Mouse (Mus musculus) neural tube, embryonic 11.5 days (tissue): ENCODE measurements around the gene Gm36028. TPM values are rescaled to one million over a fixed set of nuclear protein-coding genes. Genes with fewer than 3 reads are reported as not detected.

Experiments
- ATAC-seq: fragments of 200-750 bp; cut with Nextera tagmentation; 2 replicates; pipeline ENCODE4 v1.8.0; 2017; ENCODE audit warnings: moderate number of reproducible peaks, mild to moderate bottlenecking, moderate TSS enrichment, moderate library complexity; ENCODE audit not compliant: insufficient read depth, low FRiP score, low TSS enrichment
- DNase-seq: peaks from one replicate; pipeline ENCODE4 v3.0.0-alpha.2; 2015; ENCODE audit warnings: low spot score
- H3K27ac ChIP-seq: fragments of 300-500 bp; sonication (generic); 2 replicates; pipeline ENCODE4 v1.5.1; 2014; ENCODE audit warnings: low read depth, mild to moderate bottlenecking, low read length
- H3K27me3 ChIP-seq: fragments of 300-500 bp; sonication (generic); 2 replicates; pipeline ENCODE4 v1.6.1; 2014; ENCODE audit warnings: mild to moderate bottlenecking, low read length, mixed read lengths; ENCODE audit not compliant: control insufficient read depth, insufficient read depth
- H3K36me3 ChIP-seq: fragments of 300-500 bp; sonication (generic); 2 replicates; pipeline ENCODE4 v1.6.1; 2014; ENCODE audit warnings: mild to moderate bottlenecking, low read length, moderate library complexity, mixed read lengths; ENCODE audit not compliant: control insufficient read depth, insufficient read depth
- H3K4me1 ChIP-seq: fragments of 300-500 bp; sonication (generic); 2 replicates; pipeline ENCODE4 v1.6.1; 2014; ENCODE audit warnings: low read length, mixed read lengths; ENCODE audit not compliant: control insufficient read depth, insufficient read depth
- H3K4me2 ChIP-seq: fragments of 300-500 bp; sonication (generic); 2 replicates; pipeline ENCODE4 v1.6.1; 2014; ENCODE audit warnings: low read depth, mild to moderate bottlenecking, moderate library complexity
- H3K4me3 ChIP-seq: fragments of 300-500 bp; sonication (generic); 2 replicates; pipeline ENCODE4 v1.5.1; 2014; ENCODE audit warnings: low read depth, low read length
- H3K9ac ChIP-seq: fragments of 300-500 bp; sonication (generic); 2 replicates; pipeline ENCODE4 v1.6.1; 2014; ENCODE audit warnings: mild to moderate bottlenecking, low read length
- H3K9me3 ChIP-seq: fragments of 300-500 bp; sonication (generic); 2 replicates; pipeline ENCODE4 v1.6.1; 2016; ENCODE audit warnings: low read length; ENCODE audit not compliant: control insufficient read depth
- WGBS: fragments of 180-500 bp; shearing (Covaris S2); extraction: QIAGEN DNeasy Blood & Tissue Kit; methylation state at CpG from one replicate; pipeline ENCODE4 v1.1.7; 2014; 5-methylcytosine and 5-hydroxymethylcytosine counted together
- polyA plus RNA-seq: library from polyadenylated mRNA; unstranded; fragments of >200 nt; fragmentation: Nextera tagmentation; extraction: Ambion mirVana; gene quantifications from 2 replicates; pipeline ENCODE4 v1.2.1, GENCODE M21; 2014

Gene Gm36028
- polyA plus RNA-seq, 1 experiment from 2014 or later = not detected

DNA sequence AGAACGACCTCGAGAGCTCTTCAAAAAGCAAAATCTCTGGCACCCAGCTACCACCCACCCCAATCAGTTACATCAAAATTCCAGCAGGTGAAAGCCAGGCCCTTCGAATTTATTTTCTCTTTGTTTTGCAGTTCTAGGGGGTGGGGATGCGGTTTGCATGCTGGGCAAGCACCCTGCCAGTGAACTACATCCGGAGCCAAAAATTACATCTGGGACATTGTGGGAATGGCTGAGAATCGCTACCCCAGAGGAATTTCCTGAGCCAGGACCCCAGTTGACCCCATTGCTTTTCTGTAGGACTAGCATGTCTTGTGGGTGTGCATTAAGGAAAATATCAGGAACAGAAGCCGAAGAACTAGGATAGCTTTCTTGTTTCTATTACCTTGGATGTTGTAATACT lies 29.9 kb downstream of the Gm36028 start:
- H3K27me3 ChIP-seq = no peaks in the 10 kb centered on the region
- 85% methylated on average over 7 of the region's 7 CpGs for WGBS
- H3K4me1 ChIP-seq = no peaks in the 10 kb centered on the region
- no peak overlapping the region for H3K4me2 ChIP-seq
- ATAC-seq (no peak), DNase-seq (no peak)
- peaks cover 19% of the 10 kb centered on the region for H3K36me3 ChIP-seq
- H3K4me3 ChIP-seq = no peak overlapping the region
- no peak overlapping the region for H3K27ac ChIP-seq
- H3K9me3 ChIP-seq = no peaks in the 10 kb centered on the region
- H3K9ac ChIP-seq = no peak overlapping the region

DNA sequence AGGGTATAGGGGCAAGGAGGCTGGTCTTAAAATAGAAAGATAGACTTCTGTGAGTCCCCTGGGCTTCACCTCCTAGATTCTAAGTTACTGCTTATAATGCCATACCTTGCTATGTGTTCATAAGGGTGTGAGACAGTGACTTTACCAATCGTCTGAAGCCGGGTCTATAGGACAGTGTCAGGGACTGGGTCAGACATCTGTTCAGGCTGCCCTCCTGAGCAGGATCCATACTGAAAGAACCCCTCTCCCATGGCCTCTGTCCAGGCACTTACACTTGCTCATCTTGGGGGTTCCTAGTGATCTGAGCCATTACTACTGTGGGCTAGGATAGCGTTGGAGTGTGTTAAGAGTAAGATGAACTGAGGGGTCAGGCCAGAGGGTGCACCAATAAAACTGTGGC lies 34.7 kb downstream of the Gm36028 start:
- Histone ChIP-seq H3K36me3 (peaks cover 19% of the 10 kb centered on the region), H3K4me2 (no peak overlapping the region), H3K9ac (no peak overlapping the region), H3K9me3 (no peaks in the 10 kb centered on the region), H3K27ac (no peak overlapping the region), H3K4me1 (no peaks in the 10 kb centered on the region), H3K4me3 (no peak overlapping the region), H3K27me3 (no peaks in the 10 kb centered on the region)
- ATAC-seq (no peak), DNase-seq (no peak)
- 92% methylated on average over 3 of the region's 3 CpGs for WGBS

- WGBS = 95% methylated on average over 12 of the region's 12 CpGs
- H3K9me3 ChIP-seq = no peaks in the 10 kb centered on the region
- peaks cover 17% of the 10 kb centered on the region for H3K36me3 ChIP-seq
Observed at GRCm38 (mm10) chr16:37824778-37825505, 36.0 kb downstream of the Gm36028 start.

GRCm38 (mm10) chr16:37823949-37824348 lies 37.0 kb downstream of the Gm36028 start:
- peaks cover 15% of the 10 kb centered on the region for H3K36me3 ChIP-seq
- DNase-seq = no peak
- 94% methylated on average over 5 of the region's 5 CpGs for WGBS
- H3K4me1 ChIP-seq = no peaks in the 10 kb centered on the region
- no peaks in the 10 kb centered on the region for H3K27me3 ChIP-seq
- H3K4me3 ChIP-seq = no peak overlapping the region
- H3K4me2 ChIP-seq = no peak overlapping the region
- H3K9ac ChIP-seq = no peak overlapping the region
- no peak for ATAC-seq
- no peak overlapping the region for H3K27ac ChIP-seq
- H3K9me3 ChIP-seq = no peaks in the 10 kb centered on the region

More at GRCm38 (mm10) chr16:37824778-37825505, 36.0 kb downstream of the Gm36028 start:
- ATAC-seq (no peak), DNase-seq (no peak)
- Histone ChIP-seq H3K4me2 (no peak overlapping the region), H3K27ac (no peak overlapping the region), H3K4me1 (no peaks in the 10 kb centered on the region), H3K4me3 (no peak overlapping the region), H3K27me3 (no peaks in the 10 kb centered on the region), H3K9ac (no peak overlapping the region)

GRCm38 (mm10) chr16:37817986-37818385 lies 43.0 kb downstream of the Gm36028 start:
- no peak overlapping the region for H3K27ac ChIP-seq
- no peak overlapping the region for H3K4me3 ChIP-seq
- H3K9me3 ChIP-seq = no peaks in the 10 kb centered on the region
- H3K4me1 ChIP-seq = no peaks in the 10 kb centered on the region
- no peak overlapping the region for H3K9ac ChIP-seq
- no peaks in the 10 kb centered on the region for H3K27me3 ChIP-seq
- DNase-seq = no peak
- H3K4me2 ChIP-seq = no peak overlapping the region
- no peak for ATAC-seq
- H3K36me3 ChIP-seq = peaks cover 5% of the 10 kb centered on the region
- 91% methylated on average over 4 of the region's 4 CpGs for WGBS

DNA sequence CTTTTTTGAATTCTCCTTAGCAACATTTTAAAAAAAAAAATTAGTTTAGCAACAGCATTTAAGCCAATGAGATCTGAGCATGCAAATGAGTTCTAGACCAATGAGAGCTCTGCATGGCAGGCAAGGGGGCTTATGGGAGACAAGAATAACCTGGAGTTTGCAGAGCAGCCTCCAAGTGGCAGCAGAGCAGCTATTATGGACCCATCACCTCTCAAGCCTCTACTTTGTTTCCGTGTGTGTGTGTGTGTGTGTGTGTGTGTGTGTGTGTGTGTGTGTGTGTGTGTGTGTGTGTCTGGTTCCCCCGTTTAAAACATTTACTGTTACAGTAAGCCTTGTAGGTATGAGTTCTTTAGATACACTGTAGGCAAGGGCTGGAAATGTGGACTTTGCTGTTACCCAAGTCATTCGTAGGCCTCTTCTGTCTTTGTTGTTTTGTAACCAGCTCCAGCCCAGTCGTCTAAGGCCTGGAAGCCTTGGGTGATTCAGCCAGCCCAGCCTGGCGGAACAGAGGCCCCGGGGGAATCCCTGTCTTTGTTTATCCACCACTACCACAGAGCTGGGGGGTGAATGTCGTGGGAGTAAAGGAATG lies 46.5 kb downstream of the Gm36028 start:
- 36% methylated on average over 7 of the region's 7 CpGs for WGBS
- Histone ChIP-seq H3K9me3 (no peaks in the 10 kb centered on the region), H3K4me3 (no peak overlapping the region), H3K4me1 (peaks cover 5% of the 10 kb centered on the region; the same call in 1 of the 2 replicates), H3K9ac (no peak overlapping the region), H3K36me3 (no peaks in the 10 kb centered on the region; the same call in 1 of the 2 replicates), H3K4me2 (no peak overlapping the region), H3K27me3 (no peaks in the 10 kb centered on the region), H3K27ac (no peak overlapping the region)
- ATAC-seq (peak; percentile 90), DNase-seq (peak; percentile 71)

DNA sequence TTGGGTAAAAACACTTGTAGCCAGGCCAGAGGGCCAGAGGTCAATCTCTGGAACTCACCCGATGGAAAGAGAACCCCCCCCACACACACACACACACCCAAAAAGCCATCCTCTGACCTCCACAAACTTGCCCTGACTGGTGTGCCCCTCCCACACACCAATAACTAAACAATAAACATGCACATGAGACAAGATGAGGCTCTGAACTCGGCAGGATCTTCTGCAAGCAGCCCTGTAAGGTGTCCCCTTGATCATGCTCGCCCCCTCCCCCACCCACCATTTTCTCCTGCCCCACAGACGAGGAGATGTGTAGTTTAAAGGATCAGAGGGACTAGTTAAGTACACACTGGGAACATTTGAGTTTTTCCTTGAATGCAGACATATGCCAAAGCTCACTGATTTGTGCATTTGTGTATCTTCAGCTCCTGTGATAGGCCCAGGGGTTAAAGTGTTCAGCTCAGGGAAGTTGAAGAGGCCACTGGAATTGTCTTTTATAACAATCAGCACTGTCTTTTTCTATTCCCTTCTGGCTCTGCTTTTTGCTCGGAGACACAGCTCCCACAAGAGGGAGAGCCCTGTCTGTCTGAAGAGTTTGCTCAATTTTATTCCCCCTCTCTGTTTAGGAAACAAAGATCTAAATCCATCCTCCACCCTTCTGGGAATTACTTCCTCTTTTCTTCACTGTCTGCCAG lies 47.1 kb downstream of the Gm36028 start:
- Histone ChIP-seq H3K27me3 (no peaks in the 10 kb centered on the region), H3K27ac (0 out of 2 replicates have a peak overlapping the region, but pooled peaks have one; percentile 44), H3K36me3 (no peaks in the 10 kb centered on the region; the same call in 1 of the 2 replicates), H3K4me2 (peak overlapping the region; percentile 22), H3K9ac (no peak overlapping the region), H3K9me3 (no peaks in the 10 kb centered on the region), H3K4me3 (no peak overlapping the region), H3K4me1 (peaks cover 5% of the 10 kb centered on the region; the same call in 1 of the 2 replicates)
- DNase-seq (no peak), ATAC-seq (no peak)
- 43% methylated on average over 5 of the region's 5 CpGs for WGBS

GRCm38 (mm10) chr16:37812474-37812886 lies 48.5 kb downstream of the Gm36028 start:
- DNase-seq = no peak
- no peak overlapping the region for H3K9ac ChIP-seq
- H3K4me3 ChIP-seq = no peak overlapping the region
- 42% methylated on average over 9 of the region's 9 CpGs for WGBS
- ATAC-seq = peak; percentile 32; the same call in 1 of the 2 replicates
- no peaks in the 10 kb centered on the region for H3K9me3 ChIP-seq
- peaks cover 5% of the 10 kb centered on the region; the same call in 1 of the 2 replicates for H3K4me1 ChIP-seq
- H3K27me3 ChIP-seq = no peaks in the 10 kb centered on the region
- 0 out of 2 replicates have a peak overlapping the region, but pooled peaks have one; percentile 11 for H3K27ac ChIP-seq
- no peak overlapping the region for H3K4me2 ChIP-seq
- H3K36me3 ChIP-seq = no peaks in the 10 kb centered on the region
